Mouse (Mus musculus) forebrain, postnatal 0 days (tissue): ENCODE results near the gene Lix1l. TPM values are rescaled to one million over a fixed set of nuclear protein-coding genes. Genes with fewer than 3 reads are reported as not detected.
"Not testable (repeated sequence)": the region's sequence is repeated elsewhere in the genome, so short reads cannot be mapped to it uniquely, and the experiment has no call there.

ENCODE experiments used
- ATAC-seq: fragments of 200-750 bp; cut with Nextera tagmentation; 2 replicates; pipeline ENCODE4 v1.8.0; 2017; ENCODE audit warnings: mild to moderate bottlenecking, moderate library complexity
- DNase-seq: peaks from one replicate; pipeline ENCODE4 v3.0.0-alpha.2; 2015
- H3K27ac ChIP-seq: fragments of 300-500 bp; sonication (generic); 2 replicates; pipeline ENCODE4 v1.5.1; 2014; ENCODE audit warnings: low read depth, mild to moderate bottlenecking, antibody characterized with exemption, low read length, moderate library complexity, mixed read lengths
- H3K27me3 ChIP-seq: fragments of 300-500 bp; sonication (generic); 2 replicates; pipeline ENCODE4 v1.6.1; 2014; ENCODE audit warnings: mild to moderate bottlenecking, low read length, mixed read lengths; ENCODE audit not compliant: insufficient read depth
- H3K36me3 ChIP-seq: fragments of 300-500 bp; sonication (generic); 2 replicates; pipeline ENCODE4 v1.6.1; 2014; ENCODE audit warnings: mild to moderate bottlenecking, moderate library complexity; ENCODE audit not compliant: insufficient read depth
- H3K4me1 ChIP-seq: fragments of 300-500 bp; sonication (generic); 2 replicates; pipeline ENCODE4 v1.6.1; 2014; ENCODE audit warnings: antibody characterized with exemption; ENCODE audit not compliant: insufficient read depth
- H3K4me2 ChIP-seq: fragments of 300-500 bp; sonication (generic); 2 replicates; pipeline ENCODE4 v1.6.1; 2014; ENCODE audit warnings: low read depth, mild to moderate bottlenecking, moderate library complexity
- H3K4me3 ChIP-seq: fragments of 300-500 bp; sonication (generic); 2 replicates; pipeline ENCODE4 v1.5.1; 2014; ENCODE audit warnings: low read depth, low read length, mixed read lengths
- H3K9ac ChIP-seq: fragments of 300-500 bp; sonication (generic); 2 replicates; pipeline ENCODE4 v1.6.1; 2014; ENCODE audit warnings: mild to moderate bottlenecking
- H3K9me3 ChIP-seq: fragments of 300-500 bp; sonication (generic); 2 replicates; pipeline ENCODE4 v1.6.1; 2016; ENCODE audit warnings: low read length
- CTCF ChIP-seq: sonication (generic); IDR thresholded peaks from 2 replicates; pipeline ENCODE4 v1.5.1; 2016; ENCODE audit warnings: antibody characterized with exemption, control low read depth, low read depth
- WGBS: fragments of 180-500 bp; shearing (Covaris S2); extraction: QIAGEN DNeasy Blood & Tissue Kit; methylation state at CpG from one replicate; pipeline ENCODE4 v1.1.7; 2014; 5-methylcytosine and 5-hydroxymethylcytosine counted together
- polyA plus RNA-seq: library from polyadenylated mRNA; unstranded; fragments of >200 nt; fragmentation: Nextera tagmentation; extraction: Ambion mirVana; gene quantifications from 2 replicates; pipeline ENCODE4 v1.2.1, GENCODE M21; 2015
- total RNA-seq: library from RNA; depleted of rRNA; stranded (reverse); fragments of >200 nt; gene quantifications from 2 replicates; pipeline ENCODE4 v1.2.3, GENCODE M21; 2014

Lix1l gene
- total and polyA plus RNA-seq, 2 experiments from 2014 or later = 3.7 to 53.5 TPM

DNA sequence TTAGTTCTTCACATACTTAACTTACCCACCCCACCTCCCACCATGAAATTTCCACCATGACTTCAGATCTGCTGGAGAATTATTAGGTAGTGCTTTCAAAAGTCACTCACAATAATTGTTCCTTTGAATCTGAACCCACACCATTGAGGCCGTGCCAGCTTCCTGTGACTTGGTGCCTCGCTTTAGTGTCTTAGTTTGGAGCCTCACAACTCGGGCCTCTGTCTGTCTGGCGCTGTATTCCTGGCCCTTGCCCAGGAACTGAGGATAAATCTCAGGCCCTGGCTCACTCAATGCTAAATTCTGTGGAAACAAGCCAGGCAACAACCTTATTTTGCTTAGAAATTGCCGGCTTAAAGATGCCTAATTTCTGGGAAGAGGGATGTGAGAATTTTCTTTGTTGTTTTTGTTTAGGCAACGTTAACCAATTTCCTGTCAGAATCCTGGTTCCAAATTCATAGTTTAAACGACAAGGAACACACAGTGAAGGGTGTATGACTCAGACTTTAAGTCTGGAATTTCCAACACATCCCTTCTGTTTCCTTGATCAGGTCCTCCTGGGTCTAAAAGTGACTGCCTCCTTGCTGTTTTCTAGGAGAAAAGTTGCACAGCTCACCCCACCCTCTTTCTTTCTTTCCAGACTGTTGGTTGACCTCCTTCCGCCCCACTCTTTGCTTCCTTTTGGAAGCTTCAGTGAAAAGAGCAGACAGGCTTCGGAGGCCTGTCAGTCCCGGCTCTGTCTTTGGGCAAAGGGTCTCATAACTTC is 1.2 kb downstream of the Lix1l start:
- TF ChIP-seq CTCF = no peak
- H3K4me3 ChIP-seq = peak overlapping the region; percentile 81
- H3K27me3 ChIP-seq = no peaks in the 10 kb centered on the region
- peaks cover 29% of the 10 kb centered on the region for H3K4me1 ChIP-seq
- H3K9ac ChIP-seq = peak overlapping the region; percentile 81
- ATAC-seq (no peak), DNase-seq (peak; percentile 55)
- H3K9me3 ChIP-seq = no peaks in the 10 kb centered on the region
- peak overlapping the region; percentile 92 for H3K27ac ChIP-seq
- 5% methylated on average over 10 of the region's 10 CpGs for WGBS
- H3K4me2 ChIP-seq = peak overlapping the region; percentile 70
- H3K36me3 ChIP-seq = peaks cover 3% of the 10 kb centered on the region; the same call in 1 of the 2 replicates

DNA sequence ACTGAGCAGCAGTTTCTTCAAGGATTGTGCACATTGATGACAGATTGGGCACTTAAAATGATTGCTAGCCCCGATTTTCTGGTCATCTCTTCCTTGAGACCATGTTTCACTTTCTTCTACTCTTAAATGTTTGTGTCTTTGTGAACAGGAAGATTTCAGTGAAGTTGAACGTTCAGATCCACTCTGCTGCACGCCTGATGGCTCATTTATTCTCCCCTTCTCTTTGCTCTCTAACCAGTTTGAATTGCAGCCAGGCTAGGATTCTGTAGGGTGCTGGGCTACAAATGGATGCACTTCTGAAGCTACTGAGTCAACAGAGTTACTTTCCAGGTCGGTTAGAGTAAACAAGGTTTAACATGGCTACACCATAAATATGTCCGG is 1.7 kb downstream of the Lix1l start:
- ATAC-seq (no peak), DNase-seq (no peak)
- H3K9ac ChIP-seq = peak overlapping the region; percentile 81
- H3K36me3 ChIP-seq = peaks cover 3% of the 10 kb centered on the region; the same call in 1 of the 2 replicates
- H3K4me3 ChIP-seq = peak overlapping the region; percentile 81
- H3K27me3 ChIP-seq = no peaks in the 10 kb centered on the region
- 28% methylated on average over 5 of the region's 5 CpGs for WGBS
- H3K4me2 ChIP-seq = peak overlapping the region; percentile 70
- no peaks in the 10 kb centered on the region for H3K9me3 ChIP-seq
- H3K27ac ChIP-seq = peak overlapping the region; percentile 92; the same call in 1 of the 2 replicates
- peaks cover 28% of the 10 kb centered on the region for H3K4me1 ChIP-seq
- no peak for TF ChIP-seq CTCF

DNA sequence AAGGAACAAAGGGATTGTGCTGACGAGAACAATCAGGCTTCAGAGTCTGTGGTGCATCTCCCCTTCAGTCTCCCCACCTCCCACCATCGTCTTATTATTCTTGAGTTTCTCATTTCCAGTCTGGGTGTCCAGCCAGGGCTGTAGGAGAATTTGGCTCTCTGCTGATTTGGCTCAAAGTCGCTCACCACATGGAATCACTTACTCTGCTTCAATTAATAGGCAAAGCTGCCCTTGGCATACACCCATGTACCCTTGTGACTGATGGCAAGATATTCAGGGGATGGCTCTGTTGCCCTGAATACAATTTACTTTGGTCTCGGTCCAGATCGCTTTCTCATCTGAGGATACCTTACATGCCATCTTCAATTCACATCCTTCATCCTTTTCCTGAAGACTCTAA is 2.4 kb downstream of the Lix1l start:
- H3K27ac ChIP-seq = no peak overlapping the region
- H3K4me2 ChIP-seq = peak overlapping the region; percentile 70
- DNase-seq (peak; percentile 42), ATAC-seq (no peak)
- TF ChIP-seq CTCF = no peak
- peak overlapping the region; percentile 81 for H3K4me3 ChIP-seq
- 26% methylated on average over 5 of the region's 5 CpGs for WGBS
- H3K27me3 ChIP-seq = no peaks in the 10 kb centered on the region
- peak overlapping the region; percentile 81 for H3K9ac ChIP-seq
- H3K9me3 ChIP-seq = no peaks in the 10 kb centered on the region
- peaks cover 3% of the 10 kb centered on the region; the same call in 1 of the 2 replicates for H3K36me3 ChIP-seq
- H3K4me1 ChIP-seq = peaks cover 23% of the 10 kb centered on the region

DNA sequence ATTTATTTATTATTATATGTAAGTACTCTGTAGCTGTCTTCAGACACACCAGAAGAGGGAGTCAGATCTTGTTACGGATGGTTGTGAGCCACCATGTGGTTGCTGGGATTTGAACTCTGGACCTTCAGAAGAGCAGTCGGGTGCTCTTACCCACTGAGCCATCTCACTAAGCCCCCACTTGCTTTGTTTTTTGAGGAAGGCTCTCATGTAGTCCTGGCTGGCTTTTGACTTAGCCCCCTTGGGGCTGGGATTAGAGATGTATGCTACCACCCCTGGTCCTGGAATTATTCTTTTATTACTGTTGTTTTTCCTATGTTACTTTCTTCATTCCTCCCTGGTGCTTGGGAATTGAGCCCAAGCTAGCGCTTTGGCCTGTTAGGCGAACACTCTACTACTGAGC is 5.1 kb downstream of the Lix1l start:
- not testable (repeated sequence) for H3K9ac ChIP-seq, H3K9me3 ChIP-seq, H3K36me3 ChIP-seq, ATAC-seq, H3K4me3 ChIP-seq, DNase-seq, H3K27me3 ChIP-seq, H3K27ac ChIP-seq, H3K4me2 ChIP-seq
- peaks cover 16% of the 10 kb centered on the region for H3K4me1 ChIP-seq
- WGBS = 87% methylated on average over 4 of the region's 4 CpGs

DNA sequence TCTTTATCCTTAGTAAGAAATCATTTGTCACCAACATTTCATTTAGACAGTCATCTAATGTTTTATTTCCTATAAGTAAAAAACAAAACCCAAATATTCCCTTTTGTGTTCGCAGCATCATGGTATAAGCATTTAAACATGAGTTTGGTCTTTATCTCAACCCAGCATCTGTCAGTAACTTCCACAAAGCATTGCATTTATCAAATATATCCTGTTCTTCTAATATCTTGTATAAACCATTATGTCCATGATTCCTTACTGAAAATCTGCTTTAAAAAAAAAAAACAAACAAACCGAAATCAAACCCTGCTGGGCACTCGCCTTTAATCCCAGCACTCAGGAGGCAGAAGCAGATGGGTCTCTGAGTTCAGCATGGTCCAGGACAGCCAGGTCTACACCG is 5.7 kb downstream of the Lix1l start:
- Histone ChIP-seq H3K27me3 (no peaks in the 10 kb centered on the region), H3K4me3 (no peak overlapping the region), H3K27ac (no peak overlapping the region), H3K36me3 (peaks cover 3% of the 10 kb centered on the region; the same call in 1 of the 2 replicates), H3K9ac (no peak overlapping the region), H3K4me2 (no peak overlapping the region), H3K9me3 (no peaks in the 10 kb centered on the region), H3K4me1 (peaks cover 16% of the 10 kb centered on the region)
- WGBS = 88% methylated on average over 4 of the region's 4 CpGs
- no peak for DNase-seq
- ATAC-seq = no peak
- TF ChIP-seq CTCF = no peak

DNA sequence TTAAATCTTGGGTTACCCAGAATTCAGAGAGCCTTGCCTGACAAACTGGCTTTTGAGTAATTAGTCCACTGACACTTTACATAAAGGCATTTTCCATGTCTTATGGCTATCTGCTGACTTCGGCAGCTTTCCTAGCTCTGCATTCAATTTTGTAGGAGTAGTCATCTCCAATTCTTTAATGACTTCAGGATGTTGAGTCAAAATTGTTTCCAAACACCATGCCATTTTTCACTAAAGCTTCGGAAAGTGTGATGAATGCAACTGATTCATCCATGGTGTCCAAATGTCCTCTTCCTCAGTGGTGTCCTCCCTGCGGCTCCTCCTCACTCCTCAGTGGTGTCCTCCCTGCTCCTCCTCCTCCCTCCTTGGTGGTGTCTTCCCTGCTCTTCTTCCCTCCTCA is 17.0 kb downstream of the Lix1l start:
- Histone ChIP-seq H3K4me1 (no peaks in the 10 kb centered on the region), H3K4me2 (no peak overlapping the region), H3K27ac (no peak overlapping the region), H3K36me3 (peaks cover 61% of the 10 kb centered on the region), H3K4me3 (no peak overlapping the region), H3K9me3 (no peaks in the 10 kb centered on the region), H3K9ac (no peak overlapping the region), H3K27me3 (no peaks in the 10 kb centered on the region)
- no peak for TF ChIP-seq CTCF
- WGBS = 91% methylated on average over 3 of the region's 3 CpGs
- no peak for ATAC-seq
- DNase-seq = no peak

DNA sequence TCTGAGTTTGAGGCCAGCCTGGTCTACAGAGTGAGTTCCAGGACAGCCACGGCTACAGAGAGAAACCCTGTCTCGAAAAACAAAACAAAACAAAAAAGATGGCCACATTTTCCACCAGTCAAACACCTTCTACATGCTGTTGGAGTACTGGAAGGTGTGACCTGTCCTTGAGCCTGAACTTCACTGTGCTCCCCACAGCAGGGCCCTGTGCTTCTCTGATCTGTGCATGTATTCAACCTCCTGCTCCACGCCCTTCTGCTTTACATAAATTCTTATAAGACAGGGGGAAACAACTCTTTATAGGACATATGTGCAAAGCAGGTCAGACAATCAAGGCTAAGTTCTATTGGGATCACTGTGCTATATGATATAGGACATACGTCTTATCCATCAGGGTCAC is 22.3 kb downstream of the Lix1l start:
- Histone ChIP-seq H3K27me3 (no peaks in the 10 kb centered on the region), H3K9me3 (no peaks in the 10 kb centered on the region), H3K9ac (no peak overlapping the region), H3K4me2 (no peak overlapping the region), H3K4me3 (no peak overlapping the region), H3K27ac (no peak overlapping the region), H3K4me1 (no peaks in the 10 kb centered on the region), H3K36me3 (peaks cover 52% of the 10 kb centered on the region)
- 96% methylated on average over 4 of the region's 4 CpGs for WGBS
- no peak for ATAC-seq
- DNase-seq = no peak
- no peak for TF ChIP-seq CTCF
